Mouse (Mus musculus) MEL-GATA-1-ER (cell line): ENCODE measurements around the gene Stap1.
A peak's percentile ranks its signal among the peaks of the same experiment; 100 is the strongest.

Experiments used
- DNase-seq: peaks from one replicate; pipeline ENCODE4 v3.0.0-alpha.2; 2012; ENCODE audit warnings: low read depth; ENCODE audit errors: extremely low read depth

Gene Stap1

GRCm38 (mm10) chr5:86071538-86071937 is at the start of gene Stap1:
TSS of gene Stap1 (plus strand) at chr5:86071746.
- DNase-seq, result no peak

GRCm38 (mm10) chr5:86029820-86030219 is 41.7 kb upstream of the Stap1 start:
- no peak for DNase-seq

GRCm38 (mm10) chr5:86063501-86063900 is 8.0 kb upstream of the Stap1 start:
- DNase-seq, result no peak

- peak; percentile 86 for DNase-seq
These were observed 6.3 kb upstream of the Stap1 start, which contains the start of gene Cenpc1 for GRCm38 (mm10) chr5:86065101-86065875. TSS of gene Cenpc1 (minus strand) at chr5:86065583.

- peak; percentile 50 for DNase-seq
These were observed 5.5 kb upstream of the Stap1 start for GRCm38 (mm10) chr5:86065876-86066550.

GRCm38 (mm10) chr5:86066551-86066929 is 5.0 kb upstream of the Stap1 start:
- DNase-seq, result peak; percentile 88

GRCm38 (mm10) chr5:86068451-86068850 is 3.1 kb upstream of the Stap1 start:
- DNase-seq, result peak; percentile 44

GRCm38 (mm10) chr5:86069121-86069520 is 2.4 kb upstream of the Stap1 start:
- DNase-seq, result no peak

- DNase-seq, result no peak
These were observed 1.3 kb downstream of the Stap1 start for GRCm38 (mm10) chr5:86072756-86073386.

GRCm38 (mm10) chr5:86078720-86079334 is 7.3 kb downstream of the Stap1 start:
- DNase-seq, result no peak

GRCm38 (mm10) chr5:86083987-86084386 is 12.4 kb downstream of the Stap1 start:
- DNase-seq, result no peak

- DNase-seq, result no peak
These were observed 13.4 kb downstream of the Stap1 start for GRCm38 (mm10) chr5:86084979-86085378.

- no peak for DNase-seq
These were observed 15.2 kb downstream of the Stap1 start for GRCm38 (mm10) chr5:86086751-86087150.

- no peak for DNase-seq
These were observed 23.2 kb downstream of the Stap1 start for GRCm38 (mm10) chr5:86094754-86095153.

GRCm38 (mm10) chr5:86098988-86099387 is 27.4 kb downstream of the Stap1 start:
- DNase-seq, result no peak

GRCm38 (mm10) chr5:86100621-86101020 is 29.1 kb downstream of the Stap1 start:
- DNase-seq, result no peak

GRCm38 (mm10) chr5:86102176-86102575 is 30.6 kb downstream of the Stap1 start:
- no peak for DNase-seq

- no peak for DNase-seq
These were observed 35.1 kb downstream of the Stap1 start for GRCm38 (mm10) chr5:86106610-86107009.

- no peak for DNase-seq
These were observed 39.5 kb downstream of the Stap1 start for GRCm38 (mm10) chr5:86111074-86111473.

- no peak for DNase-seq
These were observed 41.5 kb downstream of the Stap1 start for GRCm38 (mm10) chr5:86113037-86113436.

GRCm38 (mm10) chr5:86113997-86114396 is 42.5 kb downstream of the Stap1 start:
- DNase-seq, result no peak
